Mouse (Mus musculus) G1E (cell line): ENCODE data around the gene Ccdc151. TPM values are rescaled to one million over a fixed set of nuclear protein-coding genes. Genes with fewer than 3 reads are reported as not detected.

ENCODE experiments used
- ATAC-seq: 2 replicates; pipeline ENCODE4 v1.8.0; 2016; ENCODE audit warnings: mild to moderate bottlenecking; ENCODE audit not compliant: insufficient number of reproducible peaks, poor library complexity, low FRiP score, severe bottlenecking; ENCODE audit errors: extremely low read depth
- DNase-seq: peaks from one replicate; pipeline ENCODE4 v3.0.0; 2012; ENCODE audit warnings: low spot score
- H3K27me3 ChIP-seq: 2 replicates; pipeline ENCODE4 v1.6.1; 2012; ENCODE audit warnings: mild to moderate bottlenecking, low read length, inconsistent platforms; ENCODE audit not compliant: insufficient read depth
- H3K36me3 ChIP-seq: replicated peaks from 2 replicates; pipeline ENCODE3; 2012; ENCODE audit warnings: mild to moderate bottlenecking, inconsistent platforms
- H3K4me1 ChIP-seq: 2 replicates; pipeline ENCODE4 v1.6.1; 2012; ENCODE audit warnings: low read depth, low read length, inconsistent platforms, mixed read lengths; ENCODE audit not compliant: insufficient read depth
- H3K4me3 ChIP-seq: 2 replicates; pipeline ENCODE4 v1.5.1; 2012; ENCODE audit warnings: low read depth, mild to moderate bottlenecking, inconsistent platforms, low read length, moderate library complexity, mixed read lengths
- H3K9me3 ChIP-seq: replicated peaks from 2 replicates; pipeline ENCODE4 v1.6.1; 2012; ENCODE audit warnings: inconsistent platforms
- CTCF ChIP-seq: IDR thresholded peaks from 2 replicates; pipeline ENCODE4 v1.5.1; 2012; ENCODE audit warnings: low read depth, low read length, inconsistent platforms, mixed read lengths
- GATA1 ChIP-seq: IDR thresholded peaks from 2 replicates; pipeline ENCODE4 v1.6.1; 2012; ENCODE audit warnings: borderline replicate concordance, low read length, inconsistent platforms, mixed read lengths
- GATA2 ChIP-seq: IDR thresholded peaks from 2 replicates; pipeline ENCODE4 v1.6.1; 2012; ENCODE audit warnings: low read depth, low read length, inconsistent platforms, borderline replicate concordance
- POLR2AphosphoS5 ChIP-seq: IDR thresholded peaks from 2 replicates; pipeline ENCODE4 v1.6.1; 2012; ENCODE audit warnings: low read depth, low read length, inconsistent platforms; ENCODE audit not compliant: insufficient replicate concordance
- TAL1 ChIP-seq: conservative IDR thresholded peaks from 2 replicates; pipeline ENCODE4 v1.6.1; 2012; ENCODE audit warnings: low read depth, low read length, inconsistent platforms, mixed read lengths
- polyA plus RNA-seq: library from polyadenylated mRNA; stranded (reverse); fragments of >175 nt; gene quantifications from 2 replicates; pipeline ENCODE4 v1.2.3, GENCODE M21; 2012
- total RNA-seq, 2 experiments: library from RNA; stranded (forward) in 1 of 2; stranded (reverse) in 1 of 2; fragments of 200-1000 nt in 1 of 2; fragments of >200 nt in 1 of 2; fragmentation: Nextera tagmentation in 1 of 2; gene quantifications; 2 replicates each; pipeline ENCODE4 v1.2.3; 2014 to 2017

The Ccdc151 gene
- total and polyA plus RNA-seq, 3 experiments = 0.08 to 0.22 TPM; not detected in 1

DNA sequence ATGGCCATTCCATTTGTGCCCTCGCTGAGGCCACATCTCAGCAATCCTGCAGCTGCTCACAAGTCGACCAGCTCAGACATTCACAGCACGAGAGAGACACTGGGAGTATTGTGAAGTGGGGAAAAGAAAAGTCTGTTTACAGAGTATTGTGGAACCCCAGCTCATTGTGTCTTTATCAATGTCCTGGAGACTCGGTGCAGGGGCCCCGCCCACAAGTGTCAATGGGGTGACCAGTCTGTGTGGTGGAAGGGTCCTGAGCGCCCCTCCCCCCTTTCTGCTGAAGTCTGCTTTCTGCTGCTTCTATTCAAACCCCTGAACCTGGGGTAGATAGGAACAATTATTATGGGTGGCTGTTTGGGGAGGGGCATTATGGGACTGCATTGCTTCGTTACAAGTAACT, 26.0 kb upstream of the Ccdc151 start:
- Histone ChIP-seq H3K4me3 (no peak overlapping the region), H3K9me3 (no peaks in the 10 kb centered on the region), H3K36me3 (no peaks in the 10 kb centered on the region), H3K4me1 (peaks cover 6% of the 10 kb centered on the region), H3K27me3 (peaks cover 50% of the 10 kb centered on the region)
- no peak for TF ChIP-seq CTCF
- TF ChIP-seq TAL1 = no peak
- no peak for TF ChIP-seq GATA1
- no peak for TF ChIP-seq GATA2
- no peak for TF ChIP-seq POLR2AphosphoS5
- no peak for ATAC-seq
- no peak for DNase-seq

DNA sequence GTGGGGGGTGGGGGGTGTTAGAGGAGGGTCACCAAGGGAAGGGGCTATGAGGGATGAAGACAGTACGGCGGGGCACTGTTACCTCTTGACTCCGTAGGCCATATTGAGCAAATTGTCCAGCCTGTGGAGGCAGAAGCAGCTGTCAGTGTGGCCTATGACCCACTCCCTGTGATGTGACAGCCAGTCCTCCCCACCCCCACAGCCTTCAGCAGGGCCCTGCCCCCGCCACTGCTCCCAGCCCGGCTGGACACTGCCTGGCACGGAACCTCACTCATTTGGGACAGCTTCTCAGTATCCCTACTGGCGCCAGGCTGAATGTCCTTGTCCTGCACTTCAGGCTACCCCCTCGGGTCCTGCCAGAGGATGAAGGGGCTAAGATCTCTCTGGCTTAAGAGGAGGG, 22.2 kb upstream of the Ccdc151 start:
- H3K27me3 ChIP-seq = peaks cover 57% of the 10 kb centered on the region
- H3K4me3 ChIP-seq = no peak overlapping the region
- DNase-seq (no peak), ATAC-seq (no peak)
- H3K4me1 ChIP-seq = peaks cover 6% of the 10 kb centered on the region
- H3K36me3 ChIP-seq = no peaks in the 10 kb centered on the region
- TF ChIP-seq GATA2 (no peak), GATA1 (no peak), TAL1 (no peak), CTCF (no peak), POLR2AphosphoS5 (no peak)
- no peaks in the 10 kb centered on the region for H3K9me3 ChIP-seq

DNA sequence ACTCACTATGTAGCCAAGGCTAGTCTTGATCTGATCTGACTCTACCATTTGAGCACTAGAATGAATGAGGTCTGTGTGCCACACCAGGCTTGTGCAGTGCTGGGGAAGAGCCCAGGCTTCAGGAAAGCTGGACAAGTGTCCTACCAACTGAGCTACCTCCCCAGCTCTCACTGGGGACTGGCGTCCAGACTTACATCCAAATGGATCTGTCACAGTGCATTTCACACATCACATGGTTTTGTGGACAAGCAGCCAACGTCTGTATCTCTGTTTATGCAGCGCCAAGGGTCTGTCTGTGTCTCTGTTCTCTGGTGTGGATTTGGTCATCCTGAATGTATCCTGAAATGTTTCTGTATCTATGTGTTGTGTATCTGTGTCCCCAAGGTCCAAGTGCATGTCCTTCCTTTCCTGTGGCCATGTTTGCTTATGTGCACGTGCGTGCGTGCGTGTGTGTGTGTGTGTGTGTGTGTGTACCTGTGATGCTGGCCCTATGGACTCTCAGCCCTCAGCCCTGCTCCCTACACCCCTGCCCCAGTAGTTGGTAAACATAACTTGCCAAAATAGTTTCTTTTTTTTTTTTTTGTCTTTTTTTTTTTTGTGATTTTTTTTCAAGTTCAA, 14.9 kb upstream of the Ccdc151 start:
- Histone ChIP-seq H3K27me3 (peaks cover 16% of the 10 kb centered on the region), H3K4me3 (no peak overlapping the region), H3K9me3 (no peaks in the 10 kb centered on the region), H3K4me1 (peaks cover 19% of the 10 kb centered on the region), H3K36me3 (peaks cover 31% of the 10 kb centered on the region)
- no peak for ATAC-seq
- no peak for DNase-seq
- TF ChIP-seq POLR2AphosphoS5 = no peak
- TF ChIP-seq CTCF = no peak
- no peak for TF ChIP-seq TAL1
- no peak for TF ChIP-seq GATA1
- TF ChIP-seq GATA2 = no peak

DNA sequence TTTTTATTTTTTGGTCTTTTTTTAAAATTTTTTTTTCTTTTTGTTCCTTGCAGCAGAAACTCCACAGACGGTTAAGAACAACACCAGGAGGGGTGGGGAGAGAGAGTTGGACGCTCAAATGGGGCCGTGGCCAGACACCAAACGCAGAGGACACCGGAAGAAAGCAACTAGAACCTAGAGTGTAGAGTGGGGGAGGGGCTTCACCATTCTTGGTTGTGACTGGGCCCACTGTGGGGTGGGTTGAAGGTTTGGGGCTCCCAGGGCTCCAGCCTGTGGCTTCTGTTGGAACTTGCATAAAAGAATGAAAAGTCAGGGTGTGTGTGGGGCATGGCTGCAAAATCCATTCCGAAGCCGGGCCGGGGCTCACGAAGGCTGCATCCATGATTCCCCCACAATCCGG, 13.8 kb upstream of the Ccdc151 start:
- no peaks in the 10 kb centered on the region for H3K9me3 ChIP-seq
- peaks cover 24% of the 10 kb centered on the region for H3K4me1 ChIP-seq
- TF ChIP-seq GATA1 (no peak), POLR2AphosphoS5 (no peak), CTCF (no peak), TAL1 (no peak), GATA2 (no peak)
- DNase-seq = no peak
- peaks cover 42% of the 10 kb centered on the region for H3K36me3 ChIP-seq
- H3K27me3 ChIP-seq = peaks cover 16% of the 10 kb centered on the region
- H3K4me3 ChIP-seq = no peak overlapping the region
- no peak for ATAC-seq

DNA sequence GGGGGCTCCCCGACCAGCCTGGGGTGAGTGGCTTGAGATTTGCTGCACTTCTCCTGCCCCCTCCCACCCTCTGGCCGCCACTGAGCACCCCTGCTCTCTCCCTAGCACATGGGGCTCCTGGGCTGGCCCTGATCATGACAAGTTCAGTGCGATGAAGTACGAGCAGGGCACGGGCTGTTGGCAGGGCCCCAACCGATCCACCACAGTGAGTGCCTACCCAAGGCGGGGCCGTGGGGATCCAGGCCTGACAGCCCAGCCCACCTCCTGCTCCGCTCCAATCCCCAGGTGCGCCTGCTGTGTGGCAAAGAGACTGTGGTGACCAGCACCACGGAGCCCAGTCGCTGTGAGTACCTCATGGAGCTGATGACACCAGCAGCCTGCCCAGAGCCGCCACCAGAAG, 10.3 kb upstream of the Ccdc151 start:
- peaks cover 43% of the 10 kb centered on the region for H3K4me1 ChIP-seq
- TF ChIP-seq GATA2 (no peak), POLR2AphosphoS5 (no peak), GATA1 (no peak), TAL1 (no peak), CTCF (no peak)
- DNase-seq (no peak), ATAC-seq (no peak)
- H3K36me3 ChIP-seq = peaks cover 77% of the 10 kb centered on the region
- H3K27me3 ChIP-seq = no peaks in the 10 kb centered on the region
- no peaks in the 10 kb centered on the region for H3K9me3 ChIP-seq
- H3K4me3 ChIP-seq = no peak overlapping the region; the same call in 1 of the 2 replicates

DNA sequence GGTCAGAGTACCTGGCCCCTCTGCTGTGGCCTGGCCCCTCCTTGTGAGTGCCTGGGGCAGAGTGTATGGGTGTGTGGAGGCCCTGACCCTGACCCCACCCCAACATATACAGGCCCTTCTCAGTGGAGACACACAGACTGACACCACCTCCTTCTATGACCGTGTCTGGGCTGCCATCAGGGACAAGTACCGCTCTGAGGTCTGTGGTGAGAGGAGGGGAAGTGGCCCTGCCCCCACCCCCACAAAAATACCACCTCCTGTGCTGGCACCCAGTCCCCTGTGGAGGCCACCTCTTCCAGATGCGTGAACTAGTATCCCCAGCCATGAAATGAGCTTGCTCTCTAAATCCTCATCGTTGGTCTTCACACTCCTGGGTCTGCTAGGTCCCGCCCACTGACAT, 8.6 kb upstream of the Ccdc151 start:
- no peaks in the 10 kb centered on the region for H3K27me3 ChIP-seq
- TF ChIP-seq GATA1 (no peak), GATA2 (no peak), POLR2AphosphoS5 (no peak), CTCF (no peak)
- ATAC-seq = no peak
- H3K36me3 ChIP-seq = peaks cover 94% of the 10 kb centered on the region
- H3K9me3 ChIP-seq = no peaks in the 10 kb centered on the region
- H3K4me3 ChIP-seq = no peak overlapping the region
- no peak for DNase-seq
- peaks cover 45% of the 10 kb centered on the region for H3K4me1 ChIP-seq

DNA sequence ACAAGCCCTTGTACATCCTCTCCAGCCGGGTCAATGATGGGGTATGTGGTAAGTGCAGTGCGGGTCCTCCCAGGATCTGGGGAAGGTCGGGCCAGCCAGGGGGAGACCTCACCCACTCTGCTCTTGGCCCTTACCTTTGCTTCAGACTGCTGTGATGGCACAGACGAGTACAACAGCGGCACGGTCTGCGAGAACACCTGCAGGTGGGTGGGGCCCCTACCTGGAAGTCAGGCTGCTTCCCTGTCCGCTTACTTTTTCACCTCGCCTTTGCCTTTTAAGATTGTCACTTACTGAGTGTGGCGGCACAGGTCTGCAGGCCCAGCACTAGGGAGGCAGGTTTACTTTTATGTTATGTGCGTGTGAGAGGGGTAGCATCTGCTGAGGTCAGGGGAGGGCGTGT, 2.1 kb upstream of the Ccdc151 start:
- no peak for ATAC-seq
- Histone ChIP-seq H3K4me3 (peak overlapping the region; percentile 79; the same call in 1 of the 2 replicates), H3K4me1 (peaks cover 46% of the 10 kb centered on the region), H3K36me3 (peaks cover 61% of the 10 kb centered on the region), H3K9me3 (no peaks in the 10 kb centered on the region), H3K27me3 (peaks cover under 1% of the 10 kb centered on the region; the same call in 1 of the 2 replicates)
- DNase-seq = no peak
- TF ChIP-seq CTCF (no peak), GATA2 (no peak), TAL1 (no peak), GATA1 (no peak), POLR2AphosphoS5 (no peak)
